Mouse (Mus musculus) spleen, adult 2 months (tissue): Measurements from ENCODE around the gene Acsbg2.

Experiments used
- CTCF ChIP-seq: fragments of 200-500 bp; IDR thresholded peaks from 2 replicates; pipeline ENCODE4 v1.5.1; 2011; ENCODE audit warnings: mild to moderate bottlenecking, inconsistent platforms; ENCODE audit not compliant: insufficient read depth, insufficient read length, insufficient replicate concordance; ENCODE audit errors: extremely low read depth
- POLR2A ChIP-seq: fragments of 200-500 bp; IDR thresholded peaks from 2 replicates; pipeline ENCODE4 v1.6.1; 2011; ENCODE audit warnings: low read depth, low read length, inconsistent platforms

- TF ChIP-seq CTCF, result no peak
- no peak for TF ChIP-seq POLR2A
Measured at GRCm38 (mm10) chr17:56843678-56844077, 30.6 kb downstream of the Acsbg2 start.
